Mouse (Mus musculus): Measurements from ENCODE around the gene Kifc5b. TPM values are rescaled to one million over a fixed set of nuclear protein-coding genes. Genes with fewer than 3 reads are reported as not detected.

Kifc5b gene
- polyA plus RNA-seq, 1 experiment = 9.9 TPM

DNA sequence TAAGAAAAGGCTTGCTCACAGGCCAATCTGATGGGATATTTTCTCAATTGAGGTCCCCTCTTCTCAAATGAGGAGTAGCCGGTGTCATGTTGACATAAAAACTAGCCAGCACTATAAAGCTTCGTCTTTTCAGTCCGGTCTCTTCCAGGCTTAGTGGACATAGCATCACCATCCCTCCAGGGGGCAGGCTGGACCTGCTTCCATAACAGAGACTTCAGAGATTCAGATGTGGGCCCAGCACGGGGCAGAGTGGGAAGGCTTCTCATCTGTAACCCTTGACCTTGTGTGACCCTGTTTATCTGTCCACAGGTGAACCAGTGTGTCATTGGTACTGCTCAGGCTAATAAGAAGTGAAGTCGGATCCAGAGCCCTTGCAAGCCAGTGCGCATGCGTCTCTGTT is 14.9 kb downstream of the Kifc5b start:
- TF ChIP-seq CTCF (IDR thresholded peaks at IDR 0.05; ENCODE audit: borderline replicate concordance, extremely low read depth, insufficient read depth, insufficient read length) = peak; percentile 34; the same call in 1 of the 2 replicates
- peak; percentile 53 for DNase-seq (ENCODE audit: low read depth)

DNA sequence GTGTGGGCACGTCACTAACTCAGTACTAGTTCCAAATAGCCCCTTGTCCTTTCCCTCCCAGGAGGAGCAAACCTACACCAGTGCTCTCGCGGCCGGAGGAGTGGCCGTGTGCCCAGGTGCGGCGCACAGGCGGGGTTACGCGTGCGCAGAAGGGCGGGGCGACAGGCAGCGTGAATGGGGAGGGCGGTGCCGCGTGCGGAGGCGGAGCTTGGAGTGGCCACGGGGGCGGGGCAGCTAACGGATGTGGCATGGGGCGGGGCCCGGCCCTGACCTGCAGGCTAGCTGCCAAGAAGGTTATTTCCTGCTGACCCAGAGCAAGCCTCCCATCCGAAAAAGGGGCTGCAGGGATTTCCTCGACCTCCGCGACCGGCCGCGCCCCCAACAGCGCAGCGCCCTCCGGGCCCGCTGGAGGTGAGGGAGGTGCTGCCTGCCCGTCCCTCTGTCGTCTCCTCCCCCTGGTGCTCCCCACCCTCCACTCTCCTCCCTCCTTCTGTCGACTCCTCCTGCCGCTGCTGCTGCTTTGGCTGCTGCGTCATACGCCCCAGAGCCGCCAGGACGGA is 16.0 kb downstream of the Kifc5b start, which contains the start of gene Phf1:
TSS of gene Phf1 (plus strand) at position 214 of the 560 bp plus-strand sequence.
- TF ChIP-seq POLR2A (IDR thresholded peaks at IDR 0.05; ENCODE audit: borderline replicate concordance, extremely low read depth, insufficient read depth, insufficient read length, poor library complexity, severe bottlenecking) (peak; percentile 52; the same call in 1 of the 2 replicates), CTCF (IDR thresholded peaks at IDR 0.05; ENCODE audit: borderline replicate concordance, extremely low read depth, insufficient read depth, insufficient read length) (no peak)
- peak; percentile 94 for DNase-seq (ENCODE audit: low read depth)

DNA sequence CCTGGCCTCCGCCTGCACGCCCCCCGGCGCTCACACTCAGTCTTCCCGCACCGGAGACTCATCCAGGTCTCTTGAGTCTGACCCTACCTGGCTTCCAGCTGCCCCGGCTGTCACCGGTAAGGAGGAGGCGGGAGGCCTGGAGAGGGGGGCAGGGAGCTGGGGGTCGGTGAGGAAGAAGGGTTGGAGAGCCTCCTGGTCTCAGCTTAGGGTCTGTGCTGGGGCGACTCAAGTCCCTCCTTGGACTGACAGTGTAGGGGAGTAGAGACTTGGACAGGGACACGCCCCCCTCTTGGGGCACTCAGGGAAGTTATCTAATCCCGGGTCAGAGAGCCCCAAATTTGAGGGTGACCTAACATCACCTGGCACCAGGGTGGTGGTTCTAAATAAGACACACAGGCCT is 16.5 kb downstream of the Kifc5b start:
- DNase-seq (ENCODE audit: low read depth) = no peak
- TF ChIP-seq POLR2A (IDR thresholded peaks at IDR 0.05; ENCODE audit: borderline replicate concordance, extremely low read depth, insufficient read depth, insufficient read length, poor library complexity, severe bottlenecking) (no peak), CTCF (IDR thresholded peaks at IDR 0.05; ENCODE audit: borderline replicate concordance, extremely low read depth, insufficient read depth, insufficient read length) (no peak)

DNA sequence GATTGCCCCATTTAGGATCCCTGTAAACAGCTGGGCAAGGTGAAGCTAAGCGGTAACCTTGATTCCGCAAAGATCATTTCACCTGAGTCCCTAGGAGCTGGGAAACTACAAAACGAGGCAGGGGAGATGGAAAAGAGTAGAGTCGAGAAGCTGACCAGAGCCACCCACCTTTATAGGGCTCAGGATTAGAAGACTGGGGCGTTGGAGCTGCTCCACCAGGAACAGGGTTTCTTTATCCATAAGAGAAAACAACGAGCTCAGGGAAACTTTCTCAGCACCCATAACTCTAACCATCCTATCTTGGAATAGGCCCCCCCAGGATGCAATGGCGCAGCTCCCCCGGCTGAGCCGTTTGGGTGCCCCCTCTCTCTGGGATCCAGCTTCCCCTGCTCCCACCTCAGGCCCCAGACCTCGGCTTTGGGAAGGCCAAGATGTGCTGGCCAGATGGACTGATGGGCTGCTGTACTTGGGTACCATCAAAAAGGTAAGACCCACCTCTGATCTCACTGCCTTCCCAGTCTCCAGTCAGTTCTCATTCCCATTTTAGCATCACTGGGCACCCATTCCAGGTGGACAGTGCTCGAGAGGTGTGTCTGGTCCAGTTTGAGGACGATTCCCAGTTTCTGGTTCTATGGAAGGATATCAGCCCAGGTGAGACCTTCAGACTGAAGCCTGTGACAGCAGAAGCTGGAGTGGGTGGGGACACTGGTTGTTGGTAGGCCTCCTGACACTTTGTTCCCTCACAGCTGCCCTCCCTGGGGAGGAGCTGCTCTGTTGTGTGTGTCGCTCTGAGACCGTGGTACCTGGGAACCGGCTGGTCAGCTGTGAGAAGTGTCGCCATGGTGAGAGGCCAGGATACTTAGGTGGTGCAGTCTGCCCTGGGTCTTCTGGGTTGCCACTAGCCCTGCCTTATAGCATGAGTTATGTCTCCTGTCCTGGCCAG is 17.3 kb downstream of the Kifc5b start:
- no peak for DNase-seq (ENCODE audit: low read depth)
- TF ChIP-seq CTCF (IDR thresholded peaks at IDR 0.05; ENCODE audit: borderline replicate concordance, extremely low read depth, insufficient read depth, insufficient read length) (no peak), POLR2A (IDR thresholded peaks at IDR 0.05; ENCODE audit: borderline replicate concordance, extremely low read depth, insufficient read depth, insufficient read length, poor library complexity, severe bottlenecking) (no peak)

DNA sequence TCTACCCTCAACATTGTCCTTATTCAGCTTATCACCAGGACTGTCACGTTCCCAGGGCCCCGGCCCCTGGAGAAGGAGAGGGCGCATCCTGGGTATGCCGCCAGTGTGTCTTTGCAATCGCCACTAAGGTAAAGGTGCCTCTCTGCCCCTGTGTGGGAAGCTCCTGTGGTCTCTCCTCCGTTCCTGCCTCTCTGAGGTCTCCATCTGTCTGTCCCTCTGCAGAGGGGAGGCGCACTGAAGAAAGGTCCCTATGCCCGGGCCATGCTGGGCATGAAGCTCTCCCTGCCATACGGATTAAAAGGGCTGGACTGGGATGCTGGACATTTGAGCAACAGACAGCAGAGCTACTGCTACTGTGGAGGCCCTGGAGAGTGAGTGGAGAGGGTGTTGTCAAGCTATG is 18.1 kb downstream of the Kifc5b start:
- no peak for DNase-seq (ENCODE audit: low read depth)
- TF ChIP-seq CTCF (IDR thresholded peaks at IDR 0.05; ENCODE audit: borderline replicate concordance, extremely low read depth, insufficient read depth, insufficient read length) (no peak), POLR2A (IDR thresholded peaks at IDR 0.05; ENCODE audit: borderline replicate concordance, extremely low read depth, insufficient read depth, insufficient read length, poor library complexity, severe bottlenecking) (no peak)

DNA sequence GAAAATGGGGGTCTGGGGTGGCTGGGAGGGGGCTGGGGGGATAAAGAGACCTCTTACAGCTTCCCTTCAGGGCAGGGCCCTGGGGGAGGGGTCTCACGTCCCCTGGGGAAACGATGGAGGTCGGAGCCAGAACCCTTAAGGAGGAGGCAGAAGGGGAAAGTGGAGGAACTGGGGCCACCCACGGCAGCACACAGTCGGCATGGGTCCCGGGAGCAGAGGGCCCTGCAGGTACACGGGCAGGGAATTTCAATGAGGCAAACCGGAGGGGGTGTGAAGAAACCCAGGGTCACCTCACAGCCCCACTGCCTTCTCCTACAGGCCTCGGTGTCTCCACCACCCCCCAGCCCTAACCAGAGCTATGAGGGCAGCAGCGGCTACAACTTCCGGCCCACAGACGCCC is 19.6 kb downstream of the Kifc5b start:
- no peak for DNase-seq (ENCODE audit: low read depth)
- TF ChIP-seq POLR2A (IDR thresholded peaks at IDR 0.05; ENCODE audit: borderline replicate concordance, extremely low read depth, insufficient read depth, insufficient read length, poor library complexity, severe bottlenecking) = no peak
- TF ChIP-seq CTCF (IDR thresholded peaks at IDR 0.05; ENCODE audit: borderline replicate concordance, extremely low read depth, insufficient read depth, insufficient read length) = no peak

DNA sequence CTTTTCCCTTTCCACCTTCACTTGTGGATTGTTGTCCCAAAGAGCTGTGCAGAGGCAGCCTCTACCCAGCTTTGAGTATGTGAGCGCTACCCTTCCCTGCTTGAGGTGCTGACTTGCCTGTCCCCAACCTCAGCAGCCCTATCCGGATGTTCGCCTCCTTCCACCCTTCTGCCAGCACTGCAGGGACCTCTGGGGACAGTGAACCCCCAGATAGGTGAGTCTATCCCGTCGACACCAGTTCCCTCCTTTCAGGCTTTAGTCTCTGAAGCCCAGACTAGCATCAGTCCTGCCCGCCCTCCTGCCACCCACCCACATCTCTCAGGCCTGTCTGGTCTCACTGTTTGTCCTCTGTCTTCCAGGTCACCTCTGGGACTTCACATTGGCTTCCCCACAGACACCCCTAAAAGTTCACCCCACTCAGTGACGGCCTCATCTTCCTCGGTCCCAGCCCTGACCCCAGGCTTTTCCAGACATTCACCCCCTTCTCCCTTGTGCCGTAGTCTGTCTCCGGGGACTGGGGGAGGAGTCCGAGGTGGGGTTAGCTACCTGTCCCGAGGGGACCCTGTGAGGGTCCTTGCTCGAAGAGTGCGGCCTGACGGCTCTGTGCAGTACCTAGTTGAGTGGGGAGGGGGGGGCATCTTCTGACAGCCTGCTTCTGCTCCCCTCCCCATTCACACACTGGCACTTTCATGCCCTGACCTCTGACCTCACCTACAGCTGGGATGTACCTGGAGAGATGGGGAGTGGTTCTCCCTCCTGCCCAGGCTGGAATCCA is 20.2 kb downstream of the Kifc5b start:
- DNase-seq (ENCODE audit: low read depth) = no peak
- TF ChIP-seq CTCF (IDR thresholded peaks at IDR 0.05; ENCODE audit: borderline replicate concordance, extremely low read depth, insufficient read depth, insufficient read length) (no peak), POLR2A (IDR thresholded peaks at IDR 0.05; ENCODE audit: borderline replicate concordance, extremely low read depth, insufficient read depth, insufficient read length, poor library complexity, severe bottlenecking) (no peak)

DNA sequence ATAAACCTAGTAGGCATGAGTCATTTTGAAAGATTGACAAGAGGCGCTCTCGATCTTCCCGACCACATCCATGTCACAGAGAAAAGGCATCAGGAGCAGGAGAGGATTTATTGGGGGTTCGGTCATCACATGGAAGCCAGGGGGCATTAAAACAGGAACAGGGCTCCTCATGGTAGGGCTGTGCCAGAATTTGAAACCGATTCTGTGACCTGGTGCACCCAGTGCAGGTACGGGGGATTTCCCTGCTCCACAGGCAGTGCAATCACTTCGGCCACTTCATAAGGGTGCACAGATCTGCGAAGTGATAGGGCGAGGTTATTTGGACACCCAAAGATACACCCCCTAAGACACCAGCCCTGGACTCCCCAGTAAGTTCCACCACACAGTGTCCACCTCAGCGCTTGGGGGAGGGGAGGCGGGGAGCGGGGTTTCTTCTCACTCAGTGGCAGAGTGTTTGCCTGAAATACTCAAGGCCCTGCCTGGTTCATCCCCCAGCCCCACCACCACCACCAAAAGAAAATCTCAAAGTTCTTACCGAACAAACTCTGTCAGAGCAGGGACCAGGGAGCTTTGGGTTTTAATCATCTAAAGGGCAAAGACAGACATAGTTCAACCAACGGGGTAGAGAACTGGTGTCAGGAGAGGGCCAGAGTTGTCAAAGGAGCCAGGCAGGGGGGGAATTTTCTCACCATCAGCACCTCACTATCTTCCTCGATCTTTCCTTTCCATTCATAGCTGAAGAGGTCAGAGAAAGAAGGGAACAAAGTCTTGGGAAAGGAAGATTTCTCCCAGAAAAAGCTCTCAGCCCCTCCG is 21.2 kb downstream of the Kifc5b start:
- no peak for TF ChIP-seq CTCF (IDR thresholded peaks at IDR 0.05; ENCODE audit: borderline replicate concordance, extremely low read depth, insufficient read depth, insufficient read length)
- no peak for TF ChIP-seq POLR2A (IDR thresholded peaks at IDR 0.05; ENCODE audit: borderline replicate concordance, extremely low read depth, insufficient read depth, insufficient read length, poor library complexity, severe bottlenecking)
- no peak for DNase-seq (ENCODE audit: low read depth)

DNA sequence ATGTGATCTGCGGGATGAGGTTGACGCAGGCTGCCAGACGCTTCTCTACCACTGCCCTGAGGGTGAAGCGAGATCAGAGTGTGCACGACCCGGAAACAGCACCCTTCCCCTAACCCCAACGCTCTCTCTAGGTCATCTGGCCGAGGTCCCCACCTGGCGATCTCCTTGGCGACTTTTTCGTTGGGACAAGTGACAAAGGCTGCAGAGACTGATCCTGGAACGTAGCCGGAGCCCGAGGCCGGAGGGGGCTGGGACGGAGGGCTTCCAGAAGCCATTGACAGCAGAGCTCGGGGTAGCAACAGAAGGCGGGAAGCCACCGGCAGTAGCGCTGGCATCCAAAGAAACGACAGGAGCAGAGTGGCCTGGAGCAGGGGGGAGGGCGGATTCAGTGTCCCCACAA is 21.8 kb downstream of the Kifc5b start:
- no peak for TF ChIP-seq CTCF (IDR thresholded peaks at IDR 0.05; ENCODE audit: borderline replicate concordance, extremely low read depth, insufficient read depth, insufficient read length)
- TF ChIP-seq POLR2A (IDR thresholded peaks at IDR 0.05; ENCODE audit: borderline replicate concordance, extremely low read depth, insufficient read depth, insufficient read length, poor library complexity, severe bottlenecking) = no peak
- no peak for DNase-seq (ENCODE audit: low read depth)

DNA sequence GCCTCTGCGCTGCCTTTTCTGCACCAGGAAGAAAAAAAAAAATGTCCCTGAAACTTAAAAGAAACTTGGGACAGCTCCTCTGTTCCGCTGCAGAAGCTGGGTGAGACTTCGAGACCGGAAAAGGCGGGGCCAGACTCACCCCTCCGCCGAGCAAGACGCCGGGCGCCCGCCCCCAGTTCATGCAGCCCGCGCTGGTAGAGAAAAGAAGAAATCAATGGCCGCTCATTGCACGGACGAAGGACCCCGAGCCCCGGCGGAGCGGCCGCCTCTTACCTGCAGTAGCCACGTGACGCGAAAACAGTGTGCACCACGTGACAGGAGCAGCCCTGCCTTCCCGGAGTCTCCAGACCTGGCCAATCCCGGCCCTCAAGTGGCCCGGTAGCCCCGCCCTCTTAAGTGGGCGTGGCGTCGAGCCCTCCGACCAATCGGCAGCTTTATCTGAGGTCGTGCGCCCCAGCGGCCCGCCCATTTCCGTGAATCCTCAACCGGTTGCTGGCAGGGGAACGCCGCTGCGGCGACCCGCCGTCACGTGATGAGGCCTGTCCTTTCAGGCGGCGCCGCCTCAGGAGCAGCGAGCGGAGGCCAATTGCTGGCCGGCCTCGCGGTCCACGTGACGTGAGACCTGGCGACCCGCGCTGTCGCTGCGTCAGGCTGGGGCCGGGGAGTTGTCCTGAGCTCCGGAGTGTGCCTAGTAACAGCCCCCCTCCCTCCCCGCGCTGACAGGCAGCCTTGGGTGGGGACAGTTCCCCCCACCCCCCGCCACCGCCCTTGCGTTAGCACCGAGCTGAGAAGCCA is 22.5 kb downstream of the Kifc5b start, which contains the start of gene Cuta:
TSS of gene Cuta (minus strand) at position 392 of the 795 bp plus-strand sequence.
- DNase-seq (ENCODE audit: low read depth) = peak; percentile 100
- TF ChIP-seq POLR2A (IDR thresholded peaks at IDR 0.05; ENCODE audit: borderline replicate concordance, extremely low read depth, insufficient read depth, insufficient read length, poor library complexity, severe bottlenecking) (peak; percentile 75), CTCF (IDR thresholded peaks at IDR 0.05; ENCODE audit: borderline replicate concordance, extremely low read depth, insufficient read depth, insufficient read length) (no peak)
